Mouse (Mus musculus): ENCODE measurements around the gene Tmem116. TPM values are rescaled to one million over a fixed set of nuclear protein-coding genes. Genes with fewer than 3 reads are reported as not detected.
A peak's percentile ranks its signal among the peaks of the same experiment; 100 is the strongest.
"Not testable (repeated sequence)": the region's sequence is repeated elsewhere in the genome, so short reads cannot be mapped to it uniquely, and the experiment has no call there.

Tmem116 gene
- total RNA-seq, 4 experiments from 2014 or later = 12.6 to 15.1 (median 13.4) TPM

GRCm38 (mm10) chr5:121462967-121463366 is 11.3 kb downstream of the Tmem116 start:
- no peak for DNase-seq (ENCODE audit: low spot score)

- no peak for DNase-seq (ENCODE audit: low spot score)
Measured at GRCm38 (mm10) chr5:121463601-121464250, 12.0 kb downstream of the Tmem116 start.

- no peak for DNase-seq (ENCODE audit: low spot score)
Measured at GRCm38 (mm10) chr5:121469566-121469965, 17.9 kb downstream of the Tmem116 start.

- no peak for DNase-seq (ENCODE audit: low spot score)
Measured at GRCm38 (mm10) chr5:121472411-121472810, 20.7 kb downstream of the Tmem116 start.

GRCm38 (mm10) chr5:121474610-121475009 is 22.9 kb downstream of the Tmem116 start:
- no peak for DNase-seq (ENCODE audit: low spot score)

GRCm38 (mm10) chr5:121476040-121476439 is 24.3 kb downstream of the Tmem116 start:
- DNase-seq (ENCODE audit: low spot score) = no peak

- DNase-seq (ENCODE audit: low spot score) = peak; percentile 59
Measured at GRCm38 (mm10) chr5:121477680-121478079, 26.0 kb downstream of the Tmem116 start.

GRCm38 (mm10) chr5:121484801-121485200 is 33.1 kb downstream of the Tmem116 start:
- DNase-seq (ENCODE audit: low spot score) = no peak

- DNase-seq (ENCODE audit: low spot score) = no peak
Measured at GRCm38 (mm10) chr5:121493305-121493704, 41.6 kb downstream of the Tmem116 start.

- no peak for DNase-seq (ENCODE audit: low spot score)
Measured at GRCm38 (mm10) chr5:121500719-121501118, 49.0 kb downstream of the Tmem116 start.

- not testable (repeated sequence) for DNase-seq (ENCODE audit: low spot score)
Measured at GRCm38 (mm10) chr5:121501424-121501996, 49.8 kb downstream of the Tmem116 start.

GRCm38 (mm10) chr5:121503231-121503630 is 51.5 kb downstream of the Tmem116 start, which contains the start of gene Adam1b:
Adam1b (minus strand) TSS chr5:121503435.
- no peak for DNase-seq (ENCODE audit: low spot score)

- no peak for DNase-seq (ENCODE audit: low spot score)
Measured at GRCm38 (mm10) chr5:121506846-121507245, 55.2 kb downstream of the Tmem116 start.

GRCm38 (mm10) chr5:121510009-121510408 is 58.3 kb downstream of the Tmem116 start:
- no peak for DNase-seq (ENCODE audit: low spot score)

GRCm38 (mm10) chr5:121518983-121519382 is 67.3 kb downstream of the Tmem116 start:
- no peak for DNase-seq (ENCODE audit: low spot score)

GRCm38 (mm10) chr5:121519758-121520157 is 68.1 kb downstream of the Tmem116 start:
- not testable (repeated sequence) for DNase-seq (ENCODE audit: low spot score)

- no peak for DNase-seq (ENCODE audit: low spot score)
Measured at GRCm38 (mm10) chr5:121525774-121526450, 74.2 kb downstream of the Tmem116 start.

GRCm38 (mm10) chr5:121526526-121526925 is 74.8 kb downstream of the Tmem116 start:
- DNase-seq (ENCODE audit: low spot score) = no peak

GRCm38 (mm10) chr5:121526961-121527360 is 75.3 kb downstream of the Tmem116 start:
- peak; percentile 31 for DNase-seq (ENCODE audit: low spot score)

- no peak for DNase-seq (ENCODE audit: low spot score)
Measured at GRCm38 (mm10) chr5:121534521-121534920, 82.8 kb downstream of the Tmem116 start.

- DNase-seq (ENCODE audit: low spot score) = no peak
Measured at GRCm38 (mm10) chr5:121535116-121535515, 83.4 kb downstream of the Tmem116 start.

GRCm38 (mm10) chr5:121536921-121537555 is 85.3 kb downstream of the Tmem116 start:
- DNase-seq (ENCODE audit: low spot score) = no peak

Measured in heart, adult 8-10 months (tissue).